Mouse (Mus musculus) bone marrow, adult 2 months (tissue): ENCODE measurements at regions not wholly inside any gene's neighbourhood (a gene's known extent, or its start where the extent isn't known, plus 50 kb on each side); places are given as distances from the start of the nearest gene placed in this dataset.

Source experiments
- H3K27ac ChIP-seq: fragments of 200-500 bp; 2 replicates; pipeline ENCODE4 v1.5.1; 2012; ENCODE audit warnings: low read depth, mild to moderate bottlenecking, control low read depth, inconsistent platforms, low read length; ENCODE audit not compliant: control insufficient read depth, poor library complexity, insufficient read depth
- H3K4me1 ChIP-seq: fragments of 200-500 bp; 2 replicates; pipeline ENCODE4 v1.6.1; 2011; ENCODE audit warnings: low read length; ENCODE audit not compliant: control insufficient read depth, insufficient read depth
- H3K4me3 ChIP-seq: fragments of 200-500 bp; replicated peaks from 2 replicates; pipeline ENCODE3; 2011; ENCODE audit warnings: mild to moderate bottlenecking, low read depth, low read length, control low read depth; ENCODE audit not compliant: control insufficient read depth
- CTCF ChIP-seq: fragments of 200-500 bp; IDR thresholded peaks from 2 replicates; pipeline ENCODE4 v1.5.1; 2011; ENCODE audit warnings: low read length, control low read depth; ENCODE audit not compliant: control insufficient read depth, insufficient read depth
- POLR2A ChIP-seq: fragments of 200-500 bp; IDR thresholded peaks from 2 replicates; pipeline ENCODE4 v1.6.1; 2011; ENCODE audit warnings: low read depth, mild to moderate bottlenecking, control low read depth, low read length, borderline replicate concordance; ENCODE audit not compliant: control insufficient read depth
- WGBS: fragments of 180-500 bp; shearing (Covaris S2); methylation state at CpG from one replicate; pipeline ENCODE4 v1.1.7; 2018; 5-methylcytosine and 5-hydroxymethylcytosine counted together

GRCm38 (mm10) chr16:30778078-30778477 lies 178.6 kb downstream of the Fam43a start:
- Histone ChIP-seq H3K4me3 (no peak overlapping the region), H3K27ac (no peak overlapping the region), H3K4me1 (no peaks in the 10 kb centered on the region)
- TF ChIP-seq CTCF (no peak), POLR2A (no peak)
- 79% methylated on average over 7 of the region's 7 CpGs for WGBS

- Histone ChIP-seq H3K4me1 (no peaks in the 10 kb centered on the region), H3K27ac (no peak overlapping the region), H3K4me3 (no peak overlapping the region)
- WGBS, result 63% methylated on average over 5 of the region's 5 CpGs
- TF ChIP-seq CTCF (no peak), POLR2A (no peak)
These were observed 179.4 kb downstream of the Fam43a start for GRCm38 (mm10) chr16:30778945-30779344.

GRCm38 (mm10) chr16:30784261-30784660 lies 184.7 kb downstream of the Fam43a start:
- Histone ChIP-seq H3K4me3 (no peak overlapping the region), H3K27ac (no peak overlapping the region), H3K4me1 (peaks cover 6% of the 10 kb centered on the region)
- 80% methylated on average over 5 of the region's 5 CpGs for WGBS
- TF ChIP-seq CTCF, result no peak
- no peak for TF ChIP-seq POLR2A

- no peak for TF ChIP-seq POLR2A
- Histone ChIP-seq H3K27ac (no peak overlapping the region), H3K4me3 (no peak overlapping the region), H3K4me1 (peaks cover 9% of the 10 kb centered on the region)
- 91% methylated on average over 1 of the region's 1 CpGs for WGBS
These were observed 185.4 kb downstream of the Fam43a start for GRCm38 (mm10) chr16:30784949-30785348.

GRCm38 (mm10) chr16:30786060-30786459 lies 186.5 kb downstream of the Fam43a start:
- peaks cover 12% of the 10 kb centered on the region for H3K4me1 ChIP-seq
- TF ChIP-seq POLR2A, result no peak
- TF ChIP-seq CTCF, result no peak
- no peak overlapping the region for H3K27ac ChIP-seq
- 65% methylated on average over 3 of the region's 3 CpGs for WGBS
- H3K4me3 ChIP-seq, result no peak overlapping the region

GRCm38 (mm10) chr16:30787351-30787750 lies 187.8 kb downstream of the Fam43a start:
- Histone ChIP-seq H3K4me3 (no peak overlapping the region), H3K4me1 (peaks cover 12% of the 10 kb centered on the region), H3K27ac (no peak overlapping the region; the same call in 1 of the 2 replicates)
- TF ChIP-seq CTCF (no peak), POLR2A (no peak)
- 85% methylated on average over 1 of the region's 1 CpGs for WGBS

GRCm38 (mm10) chr16:30788321-30788781 lies 188.8 kb downstream of the Fam43a start:
- peaks cover 12% of the 10 kb centered on the region for H3K4me1 ChIP-seq
- WGBS, result 31% methylated on average over 11 of the region's 11 CpGs
- no peak overlapping the region for H3K4me3 ChIP-seq
- TF ChIP-seq POLR2A, result no peak
- no peak for TF ChIP-seq CTCF
- peak overlapping the region; percentile 1; the same call in 1 of the 2 replicates for H3K27ac ChIP-seq

- TF ChIP-seq POLR2A, result no peak
- TF ChIP-seq CTCF, result no peak
- H3K4me1 ChIP-seq, result peaks cover 12% of the 10 kb centered on the region
- no peak overlapping the region for H3K4me3 ChIP-seq
- peak overlapping the region; percentile 28 for H3K27ac ChIP-seq
- WGBS, result 58% methylated on average over 15 of the region's 15 CpGs
These were observed 189.6 kb downstream of the Fam43a start for GRCm38 (mm10) chr16:30788944-30789781.

GRCm38 (mm10) chr16:30790036-30790435 lies 190.5 kb downstream of the Fam43a start:
- Histone ChIP-seq H3K4me3 (no peak overlapping the region), H3K4me1 (peaks cover 12% of the 10 kb centered on the region), H3K27ac (peak overlapping the region; percentile 26; the same call in 1 of the 2 replicates)
- no peak for TF ChIP-seq CTCF
- no peak for TF ChIP-seq POLR2A
- 21% methylated on average over 3 of the region's 3 CpGs for WGBS
